Mouse (Mus musculus) embryonic facial prominence, embryonic 15.5 days (tissue): ENCODE results near the gene 6030468B19Rik. TPM values are rescaled to one million over a fixed set of nuclear protein-coding genes. Genes with fewer than 3 reads are reported as not detected.

Experiments
- ATAC-seq: fragments of 200-750 bp; cut with Nextera tagmentation; 2 replicates; pipeline ENCODE4 v1.8.0; 2017; ENCODE audit warnings: low read depth, moderate TSS enrichment; ENCODE audit not compliant: insufficient number of reproducible peaks, low FRiP score, low TSS enrichment
- H3K27ac ChIP-seq: fragments of 300-500 bp; sonication (generic); replicated peaks from 2 replicates; pipeline ENCODE4 v1.5.1; 2015; ENCODE audit warnings: mild to moderate bottlenecking, inconsistent platforms
- H3K27me3 ChIP-seq: fragments of 300-500 bp; sonication (generic); 2 replicates; pipeline ENCODE4 v1.6.1; 2015; ENCODE audit warnings: inconsistent platforms
- H3K36me3 ChIP-seq: fragments of 300-500 bp; sonication (generic); 2 replicates; pipeline ENCODE4 v1.6.1; 2015; ENCODE audit warnings: mild to moderate bottlenecking, inconsistent platforms
- H3K4me1 ChIP-seq: fragments of 300-500 bp; sonication (generic); 2 replicates; pipeline ENCODE4 v1.6.1; 2015; ENCODE audit warnings: inconsistent platforms
- H3K4me2 ChIP-seq: fragments of 300-500 bp; sonication (generic); replicated peaks from 2 replicates; pipeline ENCODE4 v1.6.1; 2015; ENCODE audit warnings: mild to moderate bottlenecking, inconsistent platforms
- H3K4me3 ChIP-seq: fragments of 300-500 bp; sonication (generic); replicated peaks from 2 replicates; pipeline ENCODE4 v1.5.1; 2015; ENCODE audit warnings: mild to moderate bottlenecking, inconsistent platforms
- H3K9ac ChIP-seq: fragments of 300-500 bp; sonication (generic); 2 replicates; pipeline ENCODE4 v1.6.1; 2015; ENCODE audit warnings: inconsistent platforms
- H3K9me3 ChIP-seq: fragments of 300-500 bp; sonication (generic); replicated peaks from 2 replicates; pipeline ENCODE4 v1.6.1; 2016; ENCODE audit warnings: inconsistent platforms
- WGBS: fragments of 180-500 bp; shearing (Covaris S2); methylation state at CpG from one replicate; pipeline ENCODE4 v1.1.7; 2015; 5-methylcytosine and 5-hydroxymethylcytosine counted together
- polyA plus RNA-seq: library from polyadenylated mRNA; unstranded; fragments of >200 nt; fragmentation: Nextera tagmentation; extraction: Ambion mirVana; gene quantifications from 2 replicates; pipeline ENCODE4 v1.2.1, GENCODE M21; 2015

Gene 6030468B19Rik
- polyA plus RNA-seq, 1 experiment from 2014 or later = 0.25 TPM

GRCm38 (mm10) chr11:117845651-117846050 is 48.2 kb downstream of the 6030468B19Rik start:
- Histone ChIP-seq H3K4me1 (peaks cover 31% of the 10 kb centered on the region), H3K9ac (no peak overlapping the region), H3K27ac (no peak overlapping the region), H3K4me2 (no peak overlapping the region), H3K36me3 (no peaks in the 10 kb centered on the region), H3K4me3 (no peak overlapping the region), H3K9me3 (no peaks in the 10 kb centered on the region), H3K27me3 (no peaks in the 10 kb centered on the region)
- 74% methylated on average over 2 of the region's 2 CpGs for WGBS
- ATAC-seq = no peak

- Histone ChIP-seq H3K27me3 (no peaks in the 10 kb centered on the region), H3K4me2 (no peak overlapping the region), H3K36me3 (no peaks in the 10 kb centered on the region), H3K4me3 (no peak overlapping the region), H3K9me3 (no peaks in the 10 kb centered on the region), H3K9ac (no peak overlapping the region), H3K4me1 (peaks cover 31% of the 10 kb centered on the region), H3K27ac (no peak overlapping the region)
- 52% methylated on average over 5 of the region's 5 CpGs for WGBS
- no peak for ATAC-seq
Observed at GRCm38 (mm10) chr11:117846640-117847039, 49.2 kb downstream of the 6030468B19Rik start.

- H3K9ac ChIP-seq = peak overlapping the region; percentile 79
- H3K4me1 ChIP-seq = peaks cover 31% of the 10 kb centered on the region
- H3K4me2 ChIP-seq = peak overlapping the region; percentile 91
- H3K27ac ChIP-seq = peak overlapping the region; percentile 98
- WGBS = 70% methylated on average over 7 of the region's 7 CpGs
- H3K27me3 ChIP-seq = no peaks in the 10 kb centered on the region
- H3K36me3 ChIP-seq = peaks cover 6% of the 10 kb centered on the region
- H3K4me3 ChIP-seq = peak overlapping the region; percentile 74
- H3K9me3 ChIP-seq = no peaks in the 10 kb centered on the region
- ATAC-seq = no peak
Observed at GRCm38 (mm10) chr11:117847593-117848215, 50.2 kb downstream of the 6030468B19Rik start.

- H3K36me3 ChIP-seq = peaks cover 14% of the 10 kb centered on the region
- H3K9ac ChIP-seq = peak overlapping the region; percentile 79
- H3K27me3 ChIP-seq = no peaks in the 10 kb centered on the region
- no peaks in the 10 kb centered on the region for H3K9me3 ChIP-seq
- ATAC-seq = peak; percentile 79
- 2% methylated on average over 19 of the region's 19 CpGs for WGBS
- H3K4me2 ChIP-seq = peak overlapping the region; percentile 91
- peak overlapping the region; percentile 98 for H3K27ac ChIP-seq
- H3K4me3 ChIP-seq = peak overlapping the region; percentile 74
- H3K4me1 ChIP-seq = peaks cover 31% of the 10 kb centered on the region
Observed at GRCm38 (mm10) chr11:117848271-117848984, 51.0 kb downstream of the 6030468B19Rik start.

GRCm38 (mm10) chr11:117848985-117849671 is 51.7 kb downstream of the 6030468B19Rik start, which contains the start of gene Birc5:
Gene Birc5 (plus strand): TSS chr11:117849251.
- peaks cover 31% of the 10 kb centered on the region for H3K4me1 ChIP-seq
- peak within 1 kb of the TSS; percentile 98 for H3K27ac ChIP-seq
- under 1% methylated on average over 51 of the region's 51 CpGs for WGBS
- peaks cover 21% of the 10 kb centered on the region for H3K36me3 ChIP-seq
- H3K4me3 ChIP-seq = peak within 1 kb of the TSS; percentile 74
- no peaks in the 10 kb centered on the region for H3K9me3 ChIP-seq
- ATAC-seq = peak; percentile 94
- peak within 1 kb of the TSS; percentile 91 for H3K4me2 ChIP-seq
- peak within 1 kb of the TSS; percentile 79 for H3K9ac ChIP-seq
- H3K27me3 ChIP-seq = no peaks in the 10 kb centered on the region

GRCm38 (mm10) chr11:117852875-117853274 is 55.4 kb downstream of the 6030468B19Rik start:
- no peak overlapping the region for H3K9ac ChIP-seq
- H3K4me2 ChIP-seq = no peak overlapping the region
- H3K36me3 ChIP-seq = peaks cover 50% of the 10 kb centered on the region
- no peaks in the 10 kb centered on the region for H3K9me3 ChIP-seq
- H3K27ac ChIP-seq = no peak overlapping the region
- no peaks in the 10 kb centered on the region for H3K27me3 ChIP-seq
- H3K4me3 ChIP-seq = no peak overlapping the region
- H3K4me1 ChIP-seq = peaks cover 21% of the 10 kb centered on the region
- no peak for ATAC-seq
- 87% methylated on average over 3 of the region's 3 CpGs for WGBS

GRCm38 (mm10) chr11:117854241-117854640 is 56.8 kb downstream of the 6030468B19Rik start:
- no peak for ATAC-seq
- H3K4me2 ChIP-seq = no peak overlapping the region
- WGBS = 79% methylated on average over 9 of the region's 9 CpGs
- no peaks in the 10 kb centered on the region for H3K27me3 ChIP-seq
- no peak overlapping the region for H3K4me3 ChIP-seq
- peaks cover 13% of the 10 kb centered on the region for H3K4me1 ChIP-seq
- H3K36me3 ChIP-seq = peaks cover 54% of the 10 kb centered on the region
- H3K27ac ChIP-seq = no peak overlapping the region
- no peak overlapping the region for H3K9ac ChIP-seq
- no peaks in the 10 kb centered on the region for H3K9me3 ChIP-seq

- no peak for ATAC-seq
- no peak overlapping the region for H3K4me2 ChIP-seq
- peaks cover 8% of the 10 kb centered on the region for H3K27me3 ChIP-seq
- peaks cover 54% of the 10 kb centered on the region for H3K36me3 ChIP-seq
- 83% methylated on average over 5 of the region's 5 CpGs for WGBS
- no peak overlapping the region for H3K9ac ChIP-seq
- H3K4me3 ChIP-seq = no peak overlapping the region
- no peak overlapping the region for H3K27ac ChIP-seq
- peaks cover 6% of the 10 kb centered on the region for H3K4me1 ChIP-seq
- no peaks in the 10 kb centered on the region for H3K9me3 ChIP-seq
Observed at GRCm38 (mm10) chr11:117855360-117855759, 57.9 kb downstream of the 6030468B19Rik start.

GRCm38 (mm10) chr11:117855975-117856374 is 58.5 kb downstream of the 6030468B19Rik start:
- Histone ChIP-seq H3K9ac (no peak overlapping the region), H3K27me3 (peaks cover 14% of the 10 kb centered on the region), H3K27ac (no peak overlapping the region), H3K4me2 (no peak overlapping the region), H3K9me3 (no peaks in the 10 kb centered on the region), H3K36me3 (peaks cover 54% of the 10 kb centered on the region), H3K4me1 (peaks cover 8% of the 10 kb centered on the region), H3K4me3 (no peak overlapping the region)
- no peak for ATAC-seq
- WGBS = 90% methylated on average over 1 of the region's 1 CpGs
